Mouse (Mus musculus) macrophage (primary cell): ENCODE data around the gene Serpina3c. TPM values are rescaled to one million over a fixed set of nuclear protein-coding genes. Genes with fewer than 3 reads are reported as not detected.

Source experiments
- H3K27ac ChIP-seq: fragments of 350-480 bp; formaldehyde crosslinking; 2 replicates; pipeline ENCODE4 v1.9.0; 2021
- H3K36me3 ChIP-seq: fragments of 350-480 bp; formaldehyde crosslinking; 2 replicates; pipeline ENCODE4 v1.9.0; 2021; ENCODE audit errors: inconsistent target
- H3K4me3 ChIP-seq: fragments of 350-480 bp; formaldehyde crosslinking; 2 replicates; pipeline ENCODE4 v1.9.0; 2021; ENCODE audit errors: inconsistent target
- H3K79me2 ChIP-seq: fragments of 350-480 bp; formaldehyde crosslinking; 2 replicates; pipeline ENCODE4 v1.9.0; 2021; ENCODE audit errors: inconsistent target
- WGBS: methylation state at CpG from one replicate; pipeline ENCODE4 v1.1.7; 2026; ENCODE audit warnings: inconsistent platforms; ENCODE audit not compliant: missing documents; 5-methylcytosine and 5-hydroxymethylcytosine counted together
- polyA plus RNA-seq: library from polyadenylated mRNA; stranded (reverse); fragments of 250-400 nt; gene quantifications from 3 replicates; pipeline ENCODE4 v1.2.4, GENCODE M21; 2018; ENCODE audit warnings: inconsistent platforms
- total RNA-seq, 78 experiments: library from RNA; depleted of rRNA; stranded (reverse); fragments of 250-400 nt; gene quantifications; 1 replicate in 9 of 78; 2 replicates in 24 of 78; 3 replicates in 43 of 78; 4 replicates in 2 of 78; pipeline ENCODE4 v1.2.4; 2018; ENCODE audit warnings: inconsistent platforms in 56 of 78

The Serpina3c gene
- total RNA-seq (2018; cell fraction: chromatin; rRNA removed) = not detected
- total RNA-seq (2018; cell fraction: cytosol; rRNA removed) = under 1 TPM in 6 of 26 experiments, not detected in 20; 0.04 to 0.10 (median 0.06) TPM
- total RNA-seq (2018; cell fraction: nucleus; rRNA removed) = not detected
- not detected in 3 replicates for polyA plus RNA-seq

- 87% methylated on average over 2 of the region's 2 CpGs for WGBS
- Histone ChIP-seq H3K36me3 (no peaks in the 10 kb centered on the region), H3K4me3 (no peak within 1 kb of the TSS), H3K27ac (no peak within 1 kb of the TSS), H3K79me2 (no peaks in the 10 kb centered on the region)
Observed at GRCm38 (mm10) chr12:104153656-104154055, at the start of gene Serpina3c. Serpina3c (minus strand) TSS chr12:104153870.

GRCm38 (mm10) chr12:104190852-104191251 lies 37.2 kb upstream of the Serpina3c start:
- no peak overlapping the region for H3K4me3 ChIP-seq
- H3K27ac ChIP-seq = no peak overlapping the region
- H3K79me2 ChIP-seq = no peaks in the 10 kb centered on the region
- H3K36me3 ChIP-seq = no peaks in the 10 kb centered on the region

GRCm38 (mm10) chr12:104189246-104189645 lies 35.6 kb upstream of the Serpina3c start:
- no peaks in the 10 kb centered on the region for H3K79me2 ChIP-seq
- no peak overlapping the region for H3K27ac ChIP-seq
- H3K36me3 ChIP-seq = no peaks in the 10 kb centered on the region
- WGBS = 100% methylated on average over 2 of the region's 2 CpGs
- no peak overlapping the region for H3K4me3 ChIP-seq

GRCm38 (mm10) chr12:104186041-104186581 lies 32.4 kb upstream of the Serpina3c start:
- Histone ChIP-seq H3K36me3 (no peaks in the 10 kb centered on the region), H3K4me3 (no peak overlapping the region), H3K79me2 (no peaks in the 10 kb centered on the region), H3K27ac (peak overlapping the region; percentile 74)
- WGBS = 29% methylated on average over 3 of the region's 3 CpGs

GRCm38 (mm10) chr12:104185046-104185445 lies 31.4 kb upstream of the Serpina3c start:
- 92% methylated on average over 4 of the region's 4 CpGs for WGBS
- H3K4me3 ChIP-seq = no peak overlapping the region
- no peaks in the 10 kb centered on the region for H3K79me2 ChIP-seq
- H3K36me3 ChIP-seq = no peaks in the 10 kb centered on the region
- H3K27ac ChIP-seq = no peak overlapping the region

GRCm38 (mm10) chr12:104178987-104179386 lies 25.3 kb upstream of the Serpina3c start:
- Histone ChIP-seq H3K27ac (no peak overlapping the region), H3K36me3 (no peaks in the 10 kb centered on the region), H3K79me2 (no peaks in the 10 kb centered on the region), H3K4me3 (no peak overlapping the region)
- 83% methylated on average over 2 of the region's 2 CpGs for WGBS

GRCm38 (mm10) chr12:104178577-104178976 lies 24.9 kb upstream of the Serpina3c start:
- no peak overlapping the region for H3K27ac ChIP-seq
- no peaks in the 10 kb centered on the region for H3K36me3 ChIP-seq
- no peak overlapping the region for H3K4me3 ChIP-seq
- H3K79me2 ChIP-seq = no peaks in the 10 kb centered on the region

- no peak overlapping the region for H3K4me3 ChIP-seq
- H3K79me2 ChIP-seq = no peaks in the 10 kb centered on the region
- peak overlapping the region; percentile 5; the same call in 1 of the 2 replicates for H3K27ac ChIP-seq
- H3K36me3 ChIP-seq = no peaks in the 10 kb centered on the region
- 85% methylated on average over 3 of the region's 3 CpGs for WGBS
Observed at GRCm38 (mm10) chr12:104175636-104176035, 22.0 kb upstream of the Serpina3c start.

GRCm38 (mm10) chr12:104174747-104175146 lies 21.1 kb upstream of the Serpina3c start:
- no peaks in the 10 kb centered on the region for H3K36me3 ChIP-seq
- no peaks in the 10 kb centered on the region for H3K79me2 ChIP-seq
- no peak overlapping the region for H3K4me3 ChIP-seq
- WGBS = 2% methylated on average over 3 of the region's 3 CpGs
- peak overlapping the region; percentile 5; the same call in 1 of the 2 replicates for H3K27ac ChIP-seq

- WGBS = 75% methylated on average over 3 of the region's 3 CpGs
- no peaks in the 10 kb centered on the region for H3K36me3 ChIP-seq
Observed at GRCm38 (mm10) chr12:104153041-104153645, 527 bp downstream of the Serpina3c start.

GRCm38 (mm10) chr12:104151989-104152388 lies 1.7 kb downstream of the Serpina3c start:
- no peaks in the 10 kb centered on the region for H3K36me3 ChIP-seq
- no peak overlapping the region for H3K27ac ChIP-seq
- 59% methylated on average over 2 of the region's 2 CpGs for WGBS
- H3K79me2 ChIP-seq = no peaks in the 10 kb centered on the region
- H3K4me3 ChIP-seq = no peak overlapping the region

More at GRCm38 (mm10) chr12:104153041-104153645, 527 bp downstream of the Serpina3c start:
- Histone ChIP-seq H3K79me2 (no peaks in the 10 kb centered on the region), H3K4me3 (no peak overlapping the region), H3K27ac (no peak overlapping the region)

GRCm38 (mm10) chr12:104145571-104145970 lies 8.1 kb downstream of the Serpina3c start:
- WGBS = 100% methylated on average over 2 of the region's 2 CpGs
- Histone ChIP-seq H3K36me3 (no peaks in the 10 kb centered on the region), H3K4me3 (no peak overlapping the region), H3K27ac (no peak overlapping the region), H3K79me2 (no peaks in the 10 kb centered on the region)

GRCm38 (mm10) chr12:104143286-104143685 lies 10.4 kb downstream of the Serpina3c start:
- 100% methylated on average over 1 of the region's 1 CpGs for WGBS
- no peaks in the 10 kb centered on the region for H3K36me3 ChIP-seq
- H3K4me3 ChIP-seq = no peak overlapping the region
- no peak overlapping the region for H3K27ac ChIP-seq
- H3K79me2 ChIP-seq = no peaks in the 10 kb centered on the region

GRCm38 (mm10) chr12:104142427-104142826 lies 11.2 kb downstream of the Serpina3c start:
- H3K79me2 ChIP-seq = no peaks in the 10 kb centered on the region
- H3K27ac ChIP-seq = no peak overlapping the region
- H3K36me3 ChIP-seq = no peaks in the 10 kb centered on the region
- H3K4me3 ChIP-seq = no peak overlapping the region
- 13% methylated on average over 1 of the region's 1 CpGs for WGBS

- H3K79me2 ChIP-seq = no peaks in the 10 kb centered on the region
- H3K27ac ChIP-seq = no peak overlapping the region
- H3K4me3 ChIP-seq = no peak overlapping the region
- no peaks in the 10 kb centered on the region for H3K36me3 ChIP-seq
- whole genome bisulfite sequencing = 94% methylated on average over 1 of the region's 1 CpGs
Observed at GRCm38 (mm10) chr12:104141506-104141905, 12.2 kb downstream of the Serpina3c start.
